Mouse (Mus musculus): ENCODE results near the gene Polq.
A peak's percentile ranks its signal among the peaks of the same experiment; 100 is the strongest.

Polq gene

GRCm38 (mm10) chr16:37011061-37011921, at the start of gene Polq:
TSS of gene Polq (plus strand) at chr16:37011786.
- peak; percentile 89 to 92 for DNase-seq (ENCODE audit: low spot score in 2 of 2)

DNA sequence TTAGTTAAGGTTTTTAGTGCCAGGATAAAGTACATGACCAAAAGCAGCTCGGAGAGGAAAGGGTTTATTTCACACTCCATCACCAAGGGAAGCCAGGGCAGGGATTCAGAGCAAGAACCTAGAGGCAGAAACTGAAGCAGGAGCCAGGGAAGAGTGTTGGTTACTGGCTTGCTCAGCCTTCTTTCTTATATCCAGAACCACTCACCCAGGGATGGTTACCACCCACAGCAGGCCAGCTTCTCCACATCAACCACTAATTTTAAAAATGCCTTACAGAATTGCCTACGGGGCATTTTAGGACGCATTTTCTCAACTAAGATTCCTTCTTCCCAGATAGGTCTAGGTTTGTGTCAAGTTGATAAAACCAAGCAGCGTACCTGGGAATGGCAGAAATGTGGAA, 48.2 kb upstream of the Polq start:
- no peak for DNase-seq (ENCODE audit: low spot score in 2 of 2)

GRCm38 (mm10) chr16:36979127-36979526, 32.5 kb upstream of the Polq start:
- no peak for DNase-seq (ENCODE audit: low spot score in 2 of 2)

- DNase-seq (ENCODE audit: low spot score in 2 of 2), result no peak
Measured at GRCm38 (mm10) chr16:36983796-36984195, 27.8 kb upstream of the Polq start.

GRCm38 (mm10) chr16:36985636-36986042, 25.9 kb upstream of the Polq start:
- no peak for DNase-seq (ENCODE audit: low spot score in 2 of 2)

GRCm38 (mm10) chr16:36987399-36987798, 24.2 kb upstream of the Polq start:
- no peak for DNase-seq (ENCODE audit: low spot score in 2 of 2)

- no peak for DNase-seq (ENCODE audit: low spot score in 2 of 2)
Measured at GRCm38 (mm10) chr16:36988066-36988465, 23.5 kb upstream of the Polq start.

DNA sequence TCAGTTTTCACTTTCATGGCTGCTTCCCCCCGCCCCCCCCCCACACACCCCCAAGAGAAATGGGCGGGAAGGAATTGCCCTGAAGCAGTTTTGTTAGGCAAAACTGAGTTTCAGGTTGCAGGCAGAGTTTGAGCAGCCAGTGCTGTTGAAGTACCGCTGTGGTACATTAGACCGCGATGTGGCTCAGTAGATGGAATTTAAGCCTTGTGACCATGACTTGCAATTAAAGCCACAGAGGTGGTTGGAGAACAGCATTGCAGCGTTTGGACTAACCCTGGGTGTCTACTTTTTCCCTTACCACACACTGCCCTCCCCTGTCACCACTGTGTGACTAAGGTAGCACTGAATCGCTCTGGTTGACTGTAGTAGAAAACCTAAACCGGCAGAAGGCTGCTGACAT, 22.1 kb upstream of the Polq start:
- DNase-seq (ENCODE audit: low spot score in 2 of 2), result no peak

DNA sequence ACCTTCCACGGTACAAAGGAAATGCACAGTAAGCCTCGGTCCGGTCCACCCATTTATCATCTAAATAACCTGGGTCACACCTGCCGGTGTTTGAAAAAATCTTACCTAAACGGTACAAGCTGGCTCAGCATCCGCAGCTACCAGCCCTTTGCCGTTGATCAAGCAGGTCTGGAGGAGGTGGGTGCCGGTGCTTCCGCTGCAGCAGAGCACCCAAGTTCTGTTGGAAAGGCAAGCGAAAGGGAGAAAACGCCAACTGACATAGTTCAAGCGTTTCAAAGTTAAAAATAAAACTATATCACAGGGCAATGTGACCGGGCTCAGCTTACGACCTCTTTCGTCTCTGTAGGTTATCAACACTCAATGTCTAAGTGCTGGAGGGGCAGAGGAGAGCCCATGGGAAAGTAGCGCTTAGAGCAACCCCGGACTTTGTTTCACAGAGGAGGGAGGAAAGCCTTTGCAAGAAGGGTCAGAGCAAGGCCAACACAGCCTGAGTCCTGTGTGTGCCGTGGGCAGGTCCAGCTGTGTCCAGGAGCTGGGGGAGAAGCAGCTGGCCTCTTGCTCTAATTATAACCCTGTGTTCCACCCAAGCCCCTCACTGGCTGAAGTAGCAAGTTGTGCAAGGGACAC, 21.5 kb upstream of the Polq start, which contains the start of gene Fbxo40:
Fbxo40 (minus strand) TSS at position 469 of the 627 bp plus-strand sequence.
- DNase-seq (ENCODE audit: low spot score in 2 of 2), result no peak

GRCm38 (mm10) chr16:36997650-36998049, 13.9 kb upstream of the Polq start:
- DNase-seq (ENCODE audit: low spot score in 2 of 2), result no peak

DNA sequence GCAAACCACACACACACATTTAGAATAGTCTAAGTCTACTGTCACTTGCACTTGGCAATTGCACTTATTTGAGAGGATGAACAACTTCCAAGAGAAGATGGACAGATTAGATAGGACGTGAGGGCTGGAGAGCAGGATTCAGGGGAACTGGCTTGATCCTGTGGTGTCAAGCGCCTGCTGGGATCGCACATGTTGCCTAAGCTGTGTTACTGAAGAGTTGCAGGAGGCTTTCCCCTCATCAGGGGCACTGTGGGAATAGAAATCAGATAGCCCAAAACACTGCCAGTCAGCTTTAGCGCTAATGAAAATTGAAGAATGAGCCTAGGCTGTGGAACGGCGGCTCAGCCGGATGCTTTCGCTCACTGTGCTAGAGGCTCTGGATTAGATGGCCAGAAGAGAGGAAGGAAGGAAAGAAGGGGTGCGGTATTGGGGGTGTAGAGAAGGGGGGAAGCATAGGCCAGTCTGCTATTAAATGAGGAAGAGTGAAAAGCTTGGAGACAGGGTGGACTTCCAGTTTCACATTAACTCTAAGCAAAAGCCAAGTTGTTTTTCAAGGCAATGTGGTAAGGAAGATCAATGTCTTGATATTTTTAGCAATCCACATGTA, 12.1 kb upstream of the Polq start:
- no peak for DNase-seq (ENCODE audit: low spot score in 2 of 2)

DNA sequence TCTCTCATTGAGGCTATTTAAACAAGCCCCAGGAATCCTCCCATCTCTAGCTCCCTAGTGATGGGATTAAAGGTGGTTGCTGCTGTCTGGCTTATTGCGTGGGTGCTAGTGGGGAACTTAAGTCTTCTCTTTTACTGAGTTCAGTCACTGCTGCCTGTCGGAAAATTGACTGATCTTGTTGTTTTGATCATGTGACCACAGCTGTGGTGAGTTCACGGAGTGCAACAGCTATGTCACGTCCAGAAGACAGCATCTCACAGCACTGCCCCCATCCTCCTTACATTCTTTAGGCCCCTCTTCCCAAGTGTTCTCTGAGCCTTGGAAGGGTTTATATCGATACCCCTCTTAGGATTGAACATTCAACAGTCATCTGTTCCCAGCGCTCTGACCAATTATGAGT, 2.3 kb upstream of the Polq start:
- DNase-seq (ENCODE audit: low spot score in 2 of 2), result no peak

DNA sequence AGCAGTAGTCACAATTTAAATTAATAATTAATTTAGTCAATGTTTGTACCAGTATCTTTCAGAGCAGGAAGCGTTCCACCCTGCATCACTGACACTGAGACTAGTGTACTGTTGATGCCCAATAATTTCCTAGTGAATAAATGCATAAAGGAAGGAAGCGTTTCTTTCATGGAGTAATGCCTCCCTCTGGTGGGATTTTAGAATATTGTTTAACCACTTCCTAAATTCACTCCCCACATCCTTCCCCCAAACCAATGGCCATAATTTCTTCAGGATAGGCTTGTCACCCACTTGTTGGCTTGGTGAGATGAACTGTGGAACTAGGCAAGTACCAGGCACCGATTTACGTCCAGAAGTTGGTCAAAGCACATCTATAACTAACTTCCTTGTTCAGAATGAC, 1.2 kb upstream of the Polq start:
- DNase-seq (ENCODE audit: low spot score in 2 of 2), result peak in 1 of 2 experiments; percentile 12

DNA sequence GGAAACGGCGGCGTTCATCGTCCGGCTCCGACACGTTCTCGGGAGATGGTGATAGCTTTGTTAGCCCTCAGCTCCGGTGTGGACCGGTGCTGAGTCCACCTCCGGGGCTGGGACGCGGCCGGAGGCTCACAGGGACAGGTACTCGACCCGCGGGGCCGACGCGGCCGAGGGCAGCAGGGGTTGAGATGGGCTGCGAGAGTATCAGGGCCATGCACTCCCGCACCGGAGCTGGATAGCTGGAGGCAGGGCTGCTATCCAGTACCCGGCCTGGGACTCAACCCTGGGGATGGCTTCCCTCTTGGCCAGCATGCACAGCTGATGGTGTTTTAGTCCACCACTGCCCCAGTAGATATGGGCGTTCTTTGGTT, 320 bp downstream of the Polq start:
- DNase-seq (ENCODE audit: low spot score in 2 of 2), result no peak

DNA sequence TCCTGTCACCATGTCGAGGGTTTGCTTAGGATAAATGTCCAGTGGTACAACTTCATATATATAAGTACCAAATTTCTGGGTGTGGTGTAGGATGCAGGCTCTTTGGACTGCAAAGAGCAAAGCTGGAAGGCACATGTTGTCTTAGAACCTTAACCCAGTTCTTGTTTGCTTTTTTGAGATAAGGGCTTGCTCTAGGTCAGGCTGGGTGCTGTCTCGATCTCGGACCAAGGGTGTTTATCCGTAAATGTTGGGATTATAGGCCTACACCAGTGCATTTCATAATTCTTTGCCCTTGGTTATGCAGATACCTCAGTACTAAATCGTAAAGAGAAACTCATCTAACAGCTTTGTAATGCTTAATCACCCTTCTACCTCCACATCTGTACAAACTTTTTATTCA, 750 bp downstream of the Polq start:
- no peak for DNase-seq (ENCODE audit: low spot score in 2 of 2)

GRCm38 (mm10) chr16:37027581-37027980, 16.0 kb downstream of the Polq start:
- no peak for DNase-seq (ENCODE audit: low spot score in 2 of 2)

- DNase-seq (ENCODE audit: low spot score in 2 of 2), result no peak
Measured at GRCm38 (mm10) chr16:37031996-37032395, 20.4 kb downstream of the Polq start.

DNA sequence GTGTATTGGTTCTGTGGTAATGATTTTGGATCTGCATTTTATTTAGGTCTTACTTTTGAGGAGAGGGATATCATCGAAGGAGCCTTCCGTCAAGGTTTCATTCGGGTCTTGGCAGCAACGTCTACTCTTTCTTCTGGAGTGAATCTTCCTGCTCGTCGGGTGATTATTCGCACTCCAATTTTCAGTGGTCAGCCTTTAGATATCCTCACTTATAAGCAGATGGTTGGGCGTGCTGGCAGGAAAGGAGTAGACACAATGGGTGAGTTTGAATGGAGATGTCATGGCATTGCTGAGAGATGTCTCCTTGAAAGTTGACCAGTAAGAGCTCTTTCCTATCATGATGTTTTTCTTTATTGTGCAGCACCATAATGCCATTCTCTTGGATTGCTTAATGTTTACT, 23.2 kb downstream of the Polq start:
- DNase-seq (ENCODE audit: low spot score in 2 of 2), result no peak

DNA sequence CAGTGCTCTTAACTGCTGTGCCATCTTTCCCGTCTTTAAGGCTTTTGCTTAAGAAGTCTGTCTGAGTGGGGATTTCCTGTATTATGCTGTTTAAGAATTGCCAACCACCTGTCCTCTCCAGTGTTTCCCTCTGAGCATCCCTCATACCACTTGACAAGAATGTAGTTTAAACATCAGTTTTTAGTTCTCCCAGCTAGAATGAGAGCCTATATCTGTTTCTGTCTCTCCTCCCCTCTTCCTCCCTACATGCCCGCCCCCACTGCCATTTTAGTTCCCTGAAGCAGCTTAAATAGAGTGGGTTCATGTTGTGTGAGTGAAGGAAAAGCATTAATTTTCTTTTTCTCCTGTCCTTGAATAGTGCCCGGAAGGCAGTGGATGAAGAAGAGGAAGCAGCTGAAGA, 48.0 kb downstream of the Polq start:
- DNase-seq (ENCODE audit: low spot score in 2 of 2), result no peak

GRCm38 (mm10) chr16:37061261-37061660, 49.7 kb downstream of the Polq start:
- no peak for DNase-seq (ENCODE audit: low spot score in 2 of 2)

GRCm38 (mm10) chr16:37072354-37072753, 60.8 kb downstream of the Polq start:
- DNase-seq (ENCODE audit: low spot score in 2 of 2), result no peak

GRCm38 (mm10) chr16:37089648-37090047, 78.1 kb downstream of the Polq start:
- no peak for DNase-seq (ENCODE audit: low spot score in 2 of 2)
